Mouse (Mus musculus): ENCODE results near the gene Zfp639. TPM values are rescaled to one million over a fixed set of nuclear protein-coding genes. Genes with fewer than 3 reads are reported as not detected.
A peak's percentile ranks its signal among the peaks of the same experiment; 100 is the strongest.

Zfp639 gene
- polyA plus RNA-seq, 1 experiment from 2014 or later: 25.6 TPM

DNA sequence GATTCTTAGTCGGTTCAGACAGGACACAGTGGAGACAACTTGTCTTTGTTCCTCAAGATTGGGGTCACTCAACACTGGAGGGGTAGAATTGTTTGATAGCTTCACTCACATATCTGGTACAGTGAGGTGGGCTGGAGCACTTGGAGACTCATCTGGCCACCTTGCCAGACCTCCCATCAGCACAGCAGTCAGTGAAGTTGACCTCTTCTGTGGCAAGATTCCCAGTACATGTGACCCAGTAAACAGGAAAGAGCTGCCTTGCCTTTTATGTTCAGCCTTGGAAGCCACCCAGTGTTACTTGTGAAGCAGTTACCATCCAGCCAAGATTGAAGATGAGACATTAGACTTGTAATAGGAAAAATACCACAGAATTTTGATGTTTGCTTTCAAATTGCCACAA lies 27.5 kb downstream of the Zfp639 start:
- H3K9ac ChIP-seq: no peak overlapping the region
- no peaks in the 10 kb centered on the region for H3K27me3 ChIP-seq
- H3K4me3 ChIP-seq: no peak overlapping the region
- H3K36me3 ChIP-seq: peaks cover 52% of the 10 kb centered on the region
- no peak overlapping the region; the same call in 1 of the 2 replicates for H3K27ac ChIP-seq
- 0 out of 2 replicates have a peak, but pooled peaks have one; percentile 43 for ATAC-seq (replicated peaks; ENCODE audit: insufficient number of reproducible peaks, insufficient read depth, low FRiP score, low read depth)
- no peak overlapping the region for H3K4me2 ChIP-seq
- H3K4me1 ChIP-seq (replicated peaks): peaks cover 7% of the 10 kb centered on the region; the same call in 1 of the 2 replicates
- 86% methylated on average over 1 of the region's 1 CpGs for WGBS
- H3K9me3 ChIP-seq (replicated peaks): no peaks in the 10 kb centered on the region

GRCm38 (mm10) chr3:32538091-32538490 lies 28.0 kb downstream of the Zfp639 start:
- ATAC-seq (replicated peaks; ENCODE audit: insufficient number of reproducible peaks, insufficient read depth, low FRiP score, low read depth): no peak
- WGBS: 88% methylated on average over 5 of the region's 5 CpGs
- H3K27me3 ChIP-seq: no peaks in the 10 kb centered on the region
- H3K4me1 ChIP-seq (replicated peaks): peaks cover 7% of the 10 kb centered on the region; the same call in 1 of the 2 replicates
- no peaks in the 10 kb centered on the region for H3K9me3 ChIP-seq (replicated peaks)
- H3K27ac ChIP-seq: no peak overlapping the region
- H3K4me3 ChIP-seq: no peak overlapping the region
- H3K9ac ChIP-seq: no peak overlapping the region
- peaks cover 57% of the 10 kb centered on the region for H3K36me3 ChIP-seq
- H3K4me2 ChIP-seq: no peak overlapping the region

GRCm38 (mm10) chr3:32553061-32553460 lies 43.0 kb downstream of the Zfp639 start:
- Histone ChIP-seq H3K36me3 (peaks cover 48% of the 10 kb centered on the region), H3K27ac (no peak overlapping the region), H3K4me2 (no peak overlapping the region), H3K9ac (no peak overlapping the region), H3K27me3 (no peaks in the 10 kb centered on the region), H3K9me3 (replicated peaks) (no peaks in the 10 kb centered on the region), H3K4me1 (replicated peaks) (no peaks in the 10 kb centered on the region), H3K4me3 (no peak overlapping the region)
- ATAC-seq (replicated peaks; ENCODE audit: insufficient number of reproducible peaks, insufficient read depth, low FRiP score, low read depth): no peak
- WGBS: 100% methylated on average over 1 of the region's 1 CpGs

DNA sequence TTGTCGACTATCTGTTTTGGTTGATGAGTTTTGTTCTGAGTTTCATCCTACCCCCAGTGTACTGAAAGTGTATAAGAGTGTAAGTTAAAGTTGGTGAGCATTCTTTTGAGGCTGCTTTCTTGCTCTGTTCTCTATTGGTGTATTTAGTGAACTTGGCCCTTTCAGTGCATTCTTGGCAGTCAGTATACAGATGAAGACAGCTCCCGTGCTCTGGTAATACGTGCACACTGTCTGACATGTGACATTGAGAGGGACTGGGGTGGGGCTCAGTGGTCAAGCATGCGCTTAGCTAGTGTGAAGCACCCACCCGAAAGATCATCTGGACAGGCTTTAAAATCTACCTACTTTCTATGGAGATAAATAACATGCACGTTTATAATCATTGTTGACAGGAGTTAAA lies 53.3 kb downstream of the Zfp639 start:
- H3K4me3 ChIP-seq: no peak overlapping the region
- WGBS: 88% methylated on average over 6 of the region's 6 CpGs
- no peak for ATAC-seq (replicated peaks; ENCODE audit: insufficient number of reproducible peaks, insufficient read depth, low FRiP score, low read depth)
- H3K9me3 ChIP-seq (replicated peaks): no peaks in the 10 kb centered on the region
- H3K27ac ChIP-seq: no peak overlapping the region
- no peaks in the 10 kb centered on the region for H3K4me1 ChIP-seq (replicated peaks)
- peaks cover 74% of the 10 kb centered on the region for H3K36me3 ChIP-seq
- no peak overlapping the region for H3K9ac ChIP-seq
- no peak overlapping the region for H3K4me2 ChIP-seq
- no peaks in the 10 kb centered on the region for H3K27me3 ChIP-seq

Other genes starting within 250 kb of the Zfp639 start
- 3.4 and 3.6 TPM in 2 replicates for gene Zmat3, start 144.2 kb upstream of the Zfp639 start, polyA plus RNA-seq (2015; fragmentation: Nextera tagmentation; extraction: Ambion mirVana)
- gene Pik3ca, start 112.6 kb upstream of the Zfp639 start, polyA plus RNA-seq (2015; fragmentation: Nextera tagmentation; extraction: Ambion mirVana): 7.1 and 7.2 TPM in 2 replicates
- not detected in 2 replicates for gene Kcnmb3, start 18.0 kb upstream of the Zfp639 start, polyA plus RNA-seq (2015; fragmentation: Nextera tagmentation; extraction: Ambion mirVana)
- gene Mfn1, start 19.2 kb downstream of the Zfp639 start, polyA plus RNA-seq (2015; fragmentation: Nextera tagmentation; extraction: Ambion mirVana): 60.8 and 78.6 TPM in 2 replicates
- 56.5 and 62.2 TPM in 2 replicates for gene Gnb4, start 106.3 kb downstream of the Zfp639 start, polyA plus RNA-seq (2015; fragmentation: Nextera tagmentation; extraction: Ambion mirVana)
- gene Actl6a, start 196.0 kb downstream of the Zfp639 start, polyA plus RNA-seq (2015; fragmentation: Nextera tagmentation; extraction: Ambion mirVana): 75.9 and 90.3 TPM in 2 replicates
- 447 and 650 TPM in 2 replicates for gene Ndufb5, start 226.7 kb downstream of the Zfp639 start, polyA plus RNA-seq (2015; fragmentation: Nextera tagmentation; extraction: Ambion mirVana)
- 24.7 and 33.9 TPM in 2 replicates for gene Mrpl47, start 227.3 kb downstream of the Zfp639 start, polyA plus RNA-seq (2015; fragmentation: Nextera tagmentation; extraction: Ambion mirVana)

Measured in heart, embryonic 15.5 days (tissue).